Mouse (Mus musculus) heart, embryonic 16.5 days (tissue): Measurements from ENCODE around the gene Pbx2. TPM values are rescaled to one million over a fixed set of nuclear protein-coding genes. Genes with fewer than 3 reads are reported as not detected.

Experiments
- ATAC-seq: fragments of 200-750 bp; cut with Nextera tagmentation; replicated peaks from 2 replicates; pipeline ENCODE4 v1.8.0; 2017; ENCODE audit warnings: moderate number of reproducible peaks; ENCODE audit not compliant: insufficient read depth, low FRiP score; ENCODE audit errors: extremely low read depth
- H3K27ac ChIP-seq: fragments of 300-500 bp; sonication (generic); 2 replicates; pipeline ENCODE4 v1.5.1; 2014; ENCODE audit warnings: mild to moderate bottlenecking, low read length, control low read depth, moderate library complexity
- H3K27me3 ChIP-seq: fragments of 300-500 bp; sonication (generic); 2 replicates; pipeline ENCODE4 v1.6.1; 2014; ENCODE audit warnings: low read length, mixed read lengths; ENCODE audit not compliant: control insufficient read depth, insufficient read depth
- H3K36me3 ChIP-seq: fragments of 300-500 bp; sonication (generic); 2 replicates; pipeline ENCODE4 v1.6.1; 2014; ENCODE audit not compliant: control insufficient read depth, insufficient read depth
- H3K4me1 ChIP-seq: fragments of 300-500 bp; sonication (generic); 2 replicates; pipeline ENCODE4 v1.6.1; 2014; ENCODE audit warnings: low read length, mixed read lengths; ENCODE audit not compliant: control insufficient read depth, insufficient read depth
- H3K4me2 ChIP-seq: fragments of 300-500 bp; sonication (generic); 2 replicates; pipeline ENCODE4 v1.6.1; 2014; ENCODE audit warnings: low read depth, mild to moderate bottlenecking, control low read depth, low read length
- H3K4me3 ChIP-seq: fragments of 300-500 bp; sonication (generic); 2 replicates; pipeline ENCODE4 v1.5.1; 2014; ENCODE audit warnings: mild to moderate bottlenecking, control low read depth, low read length
- H3K9ac ChIP-seq: fragments of 300-500 bp; sonication (generic); 2 replicates; pipeline ENCODE4 v1.6.1; 2014; ENCODE audit warnings: low read length, control low read depth
- H3K9me3 ChIP-seq: fragments of 300-500 bp; sonication (generic); replicated peaks from 2 replicates; pipeline ENCODE4 v1.6.1; 2016; ENCODE audit warnings: low read length; ENCODE audit not compliant: control insufficient read depth
- WGBS: fragments of 180-500 bp; shearing (Covaris S2); extraction: QIAGEN DNeasy Blood & Tissue Kit; methylation state at CpG from one replicate; pipeline ENCODE4 v1.1.7; 2014; 5-methylcytosine and 5-hydroxymethylcytosine counted together
- polyA plus RNA-seq: library from polyadenylated mRNA; unstranded; fragments of >200 nt; fragmentation: Nextera tagmentation; extraction: Ambion mirVana; gene quantifications from 2 replicates; pipeline ENCODE4 v1.2.1, GENCODE M21; 2015

The Pbx2 gene
- polyA plus RNA-seq, 1 experiment from 2014 or later, result 4.8 TPM

DNA sequence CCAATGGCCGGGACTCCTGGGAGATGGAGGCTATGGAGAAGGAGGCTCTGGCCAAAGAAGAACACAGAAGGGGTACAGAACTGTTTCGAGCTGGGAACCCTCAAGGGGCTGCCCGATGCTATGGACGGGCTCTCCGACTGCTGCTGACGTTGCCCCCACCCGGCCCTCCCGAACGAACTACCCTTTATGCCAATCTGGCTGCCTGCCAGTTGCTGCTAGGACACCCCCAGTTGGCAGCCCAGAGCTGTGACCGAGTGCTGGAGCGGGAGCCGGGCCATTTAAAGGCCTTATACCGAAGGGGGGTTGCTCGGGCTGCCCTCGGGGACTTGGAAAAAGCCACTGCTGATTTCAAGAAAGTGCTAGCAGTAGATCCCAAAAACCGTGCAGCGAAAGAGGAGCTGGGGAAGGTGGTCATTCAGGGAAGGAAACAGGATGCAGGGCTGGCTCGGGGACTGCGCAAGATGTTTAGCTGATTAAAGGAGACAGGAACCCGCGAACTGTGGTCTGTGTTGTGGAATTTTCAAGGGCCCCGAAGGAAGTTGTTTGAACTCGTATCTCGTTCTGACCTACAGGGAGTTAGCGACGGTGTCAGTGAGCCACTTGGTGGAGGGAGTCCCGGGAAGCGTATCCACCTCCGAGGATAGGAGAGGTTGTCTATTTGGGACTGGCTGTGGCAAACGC lies 54.9 kb downstream of the Pbx2 start:
- Histone ChIP-seq H3K4me1 (peaks cover 23% of the 10 kb centered on the region), H3K27me3 (no peaks in the 10 kb centered on the region), H3K27ac (no peak overlapping the region), H3K4me2 (peak overlapping the region; percentile 11; the same call in 1 of the 2 replicates), H3K36me3 (no peaks in the 10 kb centered on the region), H3K9ac (no peak overlapping the region), H3K4me3 (no peak overlapping the region), H3K9me3 (no peaks in the 10 kb centered on the region)
- ATAC-seq, result no peak
- WGBS, result 80% methylated on average over 30 of the region's 30 CpGs

Other genes starting within 250 kb of the Pbx2 start
- 0.09 TPM in 1 of 2 replicates, not detected in the other for gene Btnl2, start 236.4 kb upstream of the Pbx2 start, polyA plus RNA-seq
- 0.18 TPM in 1 of 2 replicates, not detected in the other for gene Btnl1, start 214.1 kb upstream of the Pbx2 start, polyA plus RNA-seq
- not detected in 2 replicates for gene BC051142, start 192.4 kb upstream of the Pbx2 start, polyA plus RNA-seq
- gene Btnl4, start 113.9 kb upstream of the Pbx2 start, polyA plus RNA-seq, result 0.08 TPM in 1 of 2 replicates, not detected in the other
- 0.26 TPM in 1 of 2 replicates, not detected in the other for gene Btnl6, start 73.9 kb upstream of the Pbx2 start, polyA plus RNA-seq
- gene Notch4, start 27.0 kb upstream of the Pbx2 start, polyA plus RNA-seq, result 4.8 and 9.0 TPM in 2 replicates
- gene Gpsm3, start 1.5 kb upstream of the Pbx2 start, polyA plus RNA-seq, result 11.3 and 18.5 TPM in 2 replicates
- gene Ager, start 6.6 kb downstream of the Pbx2 start, polyA plus RNA-seq, result 4.7 and 34.7 TPM in 2 replicates
- gene Rnf5, start 12.4 kb downstream of the Pbx2 start, polyA plus RNA-seq, result 113 and 114 TPM in 2 replicates
- gene Agpat1, start 13.0 kb downstream of the Pbx2 start, polyA plus RNA-seq, result 47.9 and 53.5 TPM in 2 replicates
- gene Egfl8, start 24.7 kb downstream of the Pbx2 start, polyA plus RNA-seq, result 1.8 and 2.0 TPM in 2 replicates
- gene Ppt2, start 37.2 kb downstream of the Pbx2 start, polyA plus RNA-seq, result 26.7 and 27.3 TPM in 2 replicates
- 0.64 and 2.1 TPM in 2 replicates for gene Prrt1, start 38.3 kb downstream of the Pbx2 start, polyA plus RNA-seq
- gene Fkbpl, start 53.5 kb downstream of the Pbx2 start, polyA plus RNA-seq, result 11.7 and 12.3 TPM in 2 replicates
- gene Atf6b, start 55.9 kb downstream of the Pbx2 start, polyA plus RNA-seq, result 45.7 and 46.7 TPM in 2 replicates
- 2.5 and 2.8 TPM in 2 replicates for gene Tnxb, start 79.3 kb downstream of the Pbx2 start, polyA plus RNA-seq
- gene C4b, start 152.6 kb downstream of the Pbx2 start, polyA plus RNA-seq, result 0.25 and 0.34 TPM in 2 replicates
- not detected in 2 replicates for gene Cyp21a1, start 213.3 kb downstream of the Pbx2 start, polyA plus RNA-seq
- 17.1 and 24.4 TPM in 2 replicates for gene Stk19, start 245.7 kb downstream of the Pbx2 start, polyA plus RNA-seq
- gene Dxo, start 245.8 kb downstream of the Pbx2 start, polyA plus RNA-seq, result 37.7 and 38.6 TPM in 2 replicates